Mouse (Mus musculus): Measurements from ENCODE around the gene Pla2g12b. TPM values are rescaled to one million over a fixed set of nuclear protein-coding genes. Genes with fewer than 3 reads are reported as not detected.
"Not testable (repeated sequence)": the region's sequence is repeated elsewhere in the genome, so short reads cannot be mapped to it uniquely, and the experiment has no call there.

Gene Pla2g12b
- polyA plus RNA-seq, 1 experiment = not detected

- Histone ChIP-seq H3K27ac (ENCODE audit: insufficient read depth, low read length) (no peak overlapping the region), H3K4me1 (ENCODE audit: control insufficient read depth, insufficient read depth, low read length) (no peaks in the 10 kb centered on the region), H3K4me3 (ENCODE audit: insufficient read depth, low read length) (no peak overlapping the region)
- no peak for TF ChIP-seq CTCF (IDR thresholded peaks at IDR 0.05; ENCODE audit: borderline replicate concordance, insufficient read depth, low read length)
- TF ChIP-seq POLR2A (IDR thresholded peaks at IDR 0.05; ENCODE audit: low read depth, low read length) = no peak
Measured at GRCm38 (mm10) chr10:59369426-59369825, 34.0 kb upstream of the Pla2g12b start.

GRCm38 (mm10) chr10:59377906-59378305, 25.6 kb upstream of the Pla2g12b start:
- Histone ChIP-seq H3K27ac (ENCODE audit: insufficient read depth, low read length) (no peak overlapping the region), H3K4me1 (ENCODE audit: control insufficient read depth, insufficient read depth, low read length) (no peaks in the 10 kb centered on the region), H3K4me3 (ENCODE audit: insufficient read depth, low read length) (no peak overlapping the region)
- no peak for TF ChIP-seq POLR2A (IDR thresholded peaks at IDR 0.05; ENCODE audit: low read depth, low read length)
- no peak for TF ChIP-seq CTCF (IDR thresholded peaks at IDR 0.05; ENCODE audit: borderline replicate concordance, insufficient read depth, low read length)

- TF ChIP-seq POLR2A (IDR thresholded peaks at IDR 0.05; ENCODE audit: low read depth, low read length) (no peak), CTCF (IDR thresholded peaks at IDR 0.05; ENCODE audit: borderline replicate concordance, insufficient read depth, low read length) (no peak)
- Histone ChIP-seq H3K4me1 (ENCODE audit: control insufficient read depth, insufficient read depth, low read length) (no peaks in the 10 kb centered on the region), H3K4me3 (ENCODE audit: insufficient read depth, low read length) (no peak overlapping the region), H3K27ac (ENCODE audit: insufficient read depth, low read length) (no peak overlapping the region)
Measured at GRCm38 (mm10) chr10:59378728-59379127, 24.7 kb upstream of the Pla2g12b start.

GRCm38 (mm10) chr10:59379927-59380326, 23.5 kb upstream of the Pla2g12b start:
- Histone ChIP-seq H3K4me3 (ENCODE audit: insufficient read depth, low read length) (no peak overlapping the region), H3K27ac (ENCODE audit: insufficient read depth, low read length) (no peak overlapping the region), H3K4me1 (ENCODE audit: control insufficient read depth, insufficient read depth, low read length) (no peaks in the 10 kb centered on the region)
- TF ChIP-seq CTCF (IDR thresholded peaks at IDR 0.05; ENCODE audit: borderline replicate concordance, insufficient read depth, low read length) = no peak
- no peak for TF ChIP-seq POLR2A (IDR thresholded peaks at IDR 0.05; ENCODE audit: low read depth, low read length)

- TF ChIP-seq CTCF (IDR thresholded peaks at IDR 0.05; ENCODE audit: borderline replicate concordance, insufficient read depth, low read length) (no peak), POLR2A (IDR thresholded peaks at IDR 0.05; ENCODE audit: low read depth, low read length) (no peak)
- H3K27ac ChIP-seq (ENCODE audit: insufficient read depth, low read length) = no peak overlapping the region
- H3K4me1 ChIP-seq (ENCODE audit: control insufficient read depth, insufficient read depth, low read length) = no peaks in the 10 kb centered on the region
- H3K4me3 ChIP-seq (ENCODE audit: insufficient read depth, low read length) = no peak overlapping the region
Measured at GRCm38 (mm10) chr10:59380411-59380821, 23.0 kb upstream of the Pla2g12b start.

GRCm38 (mm10) chr10:59381563-59381962, 21.9 kb upstream of the Pla2g12b start:
- not testable (repeated sequence) for H3K4me3 ChIP-seq (ENCODE audit: insufficient read depth, low read length); H3K27ac ChIP-seq (ENCODE audit: insufficient read depth, low read length); H3K4me1 ChIP-seq (ENCODE audit: control insufficient read depth, insufficient read depth, low read length)

- H3K4me3 ChIP-seq (ENCODE audit: insufficient read depth, low read length) = no peak overlapping the region
- H3K27ac ChIP-seq (ENCODE audit: insufficient read depth, low read length) = no peak overlapping the region
- no peaks in the 10 kb centered on the region for H3K4me1 ChIP-seq (ENCODE audit: control insufficient read depth, insufficient read depth, low read length)
- TF ChIP-seq CTCF (IDR thresholded peaks at IDR 0.05; ENCODE audit: borderline replicate concordance, insufficient read depth, low read length) (no peak), POLR2A (IDR thresholded peaks at IDR 0.05; ENCODE audit: low read depth, low read length) (no peak)
Measured at GRCm38 (mm10) chr10:59386951-59387350, 16.5 kb upstream of the Pla2g12b start.

GRCm38 (mm10) chr10:59389652-59390051, 13.8 kb upstream of the Pla2g12b start:
- no peak overlapping the region for H3K4me3 ChIP-seq (ENCODE audit: insufficient read depth, low read length)
- no peaks in the 10 kb centered on the region for H3K4me1 ChIP-seq (ENCODE audit: control insufficient read depth, insufficient read depth, low read length)
- TF ChIP-seq POLR2A (IDR thresholded peaks at IDR 0.05; ENCODE audit: low read depth, low read length) (no peak), CTCF (IDR thresholded peaks at IDR 0.05; ENCODE audit: borderline replicate concordance, insufficient read depth, low read length) (no peak)
- no peak overlapping the region for H3K27ac ChIP-seq (ENCODE audit: insufficient read depth, low read length)

- Histone ChIP-seq H3K4me3 (ENCODE audit: insufficient read depth, low read length) (no peak overlapping the region), H3K4me1 (ENCODE audit: control insufficient read depth, insufficient read depth, low read length) (no peaks in the 10 kb centered on the region), H3K27ac (ENCODE audit: insufficient read depth, low read length) (no peak overlapping the region)
- no peak for TF ChIP-seq POLR2A (IDR thresholded peaks at IDR 0.05; ENCODE audit: low read depth, low read length)
- no peak for TF ChIP-seq CTCF (IDR thresholded peaks at IDR 0.05; ENCODE audit: borderline replicate concordance, insufficient read depth, low read length)
Measured at GRCm38 (mm10) chr10:59391907-59392306, 11.6 kb upstream of the Pla2g12b start.

- H3K27ac ChIP-seq (ENCODE audit: insufficient read depth, low read length); H3K4me3 ChIP-seq (ENCODE audit: insufficient read depth, low read length); H3K4me1 ChIP-seq (ENCODE audit: control insufficient read depth, insufficient read depth, low read length): not testable (repeated sequence)
Measured at GRCm38 (mm10) chr10:59395461-59395860, 8.0 kb upstream of the Pla2g12b start, which contains the start of gene Gm10273. TSS of gene Gm10273 (plus strand) at chr10:59395632.

- TF ChIP-seq POLR2A (IDR thresholded peaks at IDR 0.05; ENCODE audit: low read depth, low read length) (no peak), CTCF (IDR thresholded peaks at IDR 0.05; ENCODE audit: borderline replicate concordance, insufficient read depth, low read length) (no peak)
- Histone ChIP-seq H3K4me1 (ENCODE audit: control insufficient read depth, insufficient read depth, low read length) (no peaks in the 10 kb centered on the region), H3K4me3 (ENCODE audit: insufficient read depth, low read length) (no peak overlapping the region), H3K27ac (ENCODE audit: insufficient read depth, low read length) (no peak overlapping the region)
Measured at GRCm38 (mm10) chr10:59403793-59404149, 311 bp downstream of the Pla2g12b start.

All from embryonic fibroblast, embryonic 13.5 days (primary cell).